Mouse (Mus musculus): Measurements from ENCODE around the gene Aff3.
A peak's percentile ranks its signal among the peaks of the same experiment; 100 is the strongest.

Aff3 gene

GRCm38 (mm10) chr1:38178929-38179328 lies 485.8 kb downstream of the Aff3 start:
- DNase-seq (ENCODE audit: low read depth) = no peak

GRCm38 (mm10) chr1:38176077-38176476 lies 488.7 kb downstream of the Aff3 start:
- no peak for DNase-seq (ENCODE audit: low read depth)

GRCm38 (mm10) chr1:38171874-38172273 lies 492.9 kb downstream of the Aff3 start:
- DNase-seq (ENCODE audit: low read depth) = no peak

GRCm38 (mm10) chr1:38165696-38166095 lies 499.1 kb downstream of the Aff3 start:
- DNase-seq (ENCODE audit: low read depth) = no peak

GRCm38 (mm10) chr1:38150086-38150485 lies 514.7 kb downstream of the Aff3 start:
- no peak for DNase-seq (ENCODE audit: low read depth)

- DNase-seq (ENCODE audit: low read depth) = no peak
Observed at GRCm38 (mm10) chr1:38146008-38146407, 518.7 kb downstream of the Aff3 start.

GRCm38 (mm10) chr1:38141371-38141770 lies 523.4 kb downstream of the Aff3 start:
- no peak for DNase-seq (ENCODE audit: low read depth)

- no peak for DNase-seq (ENCODE audit: low read depth)
Observed at GRCm38 (mm10) chr1:38140911-38141310, 523.8 kb downstream of the Aff3 start.

- DNase-seq (ENCODE audit: low read depth) = no peak
Observed at GRCm38 (mm10) chr1:38139396-38139795, 525.4 kb downstream of the Aff3 start.

GRCm38 (mm10) chr1:38132942-38133341 lies 531.8 kb downstream of the Aff3 start:
- DNase-seq (ENCODE audit: low read depth) = no peak

GRCm38 (mm10) chr1:38130715-38131483 lies 533.9 kb downstream of the Aff3 start:
- no peak for DNase-seq (ENCODE audit: low read depth)

GRCm38 (mm10) chr1:38129501-38130267 lies 535.1 kb downstream of the Aff3 start, which contains the start of gene Rev1:
Rev1 (minus strand) TSS chr1:38129801.
- peak; percentile 60 for DNase-seq (ENCODE audit: low read depth)

GRCm38 (mm10) chr1:38128919-38129436 lies 535.8 kb downstream of the Aff3 start:
- DNase-seq (ENCODE audit: low read depth) = no peak
